ENCODE assay signal across 8 mouse cellular contexts in the genomic region with DNA sequence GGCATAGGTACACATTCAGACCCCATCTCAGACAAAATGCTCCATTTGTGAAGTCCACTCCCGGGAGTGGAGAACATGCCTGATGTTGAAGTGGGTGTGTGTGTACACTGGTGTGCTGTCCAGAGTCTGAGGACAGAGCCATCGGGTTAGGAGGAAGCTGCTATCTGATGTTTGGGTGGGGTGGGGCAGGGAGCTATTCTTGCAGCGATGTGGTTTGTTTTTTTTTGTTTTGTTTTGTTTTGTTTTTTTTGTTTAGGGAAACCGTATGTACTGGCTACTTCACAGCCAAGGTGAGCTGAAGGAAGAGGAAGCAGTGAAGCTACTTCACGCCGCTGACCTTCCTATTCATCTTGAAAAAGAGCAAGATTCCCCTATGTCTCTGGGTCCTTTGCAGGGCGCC. TPM values are rescaled to one million over a fixed set of nuclear protein-coding genes. Genes with fewer than 3 reads are reported as not detected.
DNase-seq lines count a peak whose midpoint lies in the region; ATAC-seq lines count a peak whose summit lies in the region.

No protein-coding gene starts in this region.

- 0 out of 2 replicates have a peak, but pooled peaks cover 3% of the 10 kb centered on the region for H3K36me3 ChIP-seq in forebrain, embryonic 13.5 days (ENCODE audit: poor library complexity, severe bottlenecking)
- no peaks in the 10 kb centered on the region for H3K36me3 ChIP-seq in neural tube, embryonic 13.5 days

- H3K4me3 ChIP-seq in forebrain, embryonic 13.5 days: peak overlapping the region; percentile 69
- H3K4me3 ChIP-seq in neural tube, embryonic 13.5 days: peak overlapping the region; percentile 99

- peak; percentile 14 for DNase-seq in thymus, postnatal 0 days (ENCODE audit: low spot score)
- no peak for DNase-seq in thymus, postnatal 10 days (ENCODE audit: low spot score in 2 of 2)
- DNase-seq in liver: peak; percentile 60
- DNase-seq in ovary, adult 18-20 months (ENCODE audit: low spot score): no peak
- DNase-seq in urinary bladder, postnatal 36 days (ENCODE audit: low spot score in 2 of 2): no peak
- no peak for DNase-seq in spleen, postnatal 4 days (ENCODE audit: low spot score in 2 of 2)

- peak overlapping the region; percentile 92; the same call in 1 of the 2 replicates for H3K27ac ChIP-seq in forebrain, embryonic 13.5 days
- peak overlapping the region; percentile 94 for H3K27ac ChIP-seq in neural tube, embryonic 13.5 days (replicated peaks)

- no peak for ATAC-seq in forebrain, embryonic 13.5 days
- ATAC-seq in neural tube, embryonic 13.5 days (ENCODE audit: low read depth): no peak

- no peaks in the 10 kb centered on the region for H3K27me3 ChIP-seq in forebrain, embryonic 13.5 days
- no peaks in the 10 kb centered on the region for H3K27me3 ChIP-seq in neural tube, embryonic 13.5 days

- peaks cover 29% of the 10 kb centered on the region for H3K4me1 ChIP-seq in forebrain, embryonic 13.5 days
- peaks cover 37% of the 10 kb centered on the region for H3K4me1 ChIP-seq in neural tube, embryonic 13.5 days (replicated peaks)

- H3K9me3 ChIP-seq in forebrain, embryonic 13.5 days (replicated peaks): no peaks in the 10 kb centered on the region
- no peaks in the 10 kb centered on the region for H3K9me3 ChIP-seq in neural tube, embryonic 13.5 days

- peak overlapping the region; percentile 86 for H3K9ac ChIP-seq in forebrain, embryonic 13.5 days
- H3K9ac ChIP-seq in neural tube, embryonic 13.5 days: peak overlapping the region; percentile 98

- H3K4me2 ChIP-seq in forebrain, embryonic 13.5 days: peak overlapping the region; percentile 78
- peak overlapping the region; percentile 82 for H3K4me2 ChIP-seq in neural tube, embryonic 13.5 days

- 10% methylated on average over 7 of the region's 7 CpGs for WGBS in forebrain, embryonic 13.5 days
- WGBS in neural tube, embryonic 13.5 days: 10% methylated on average over 7 of the region's 7 CpGs

RNA-seq across cellular contexts. Expression of gene Stk38, which starts 1.0 kb away (rescaled TPM):
- polyA plus RNA-seq in thymus, postnatal 0 days (2015; fragmentation: Nextera tagmentation; extraction: Ambion mirVana): 95.4 and 121 TPM in 2 replicates
- 128 and 136 TPM in 2 replicates for polyA plus RNA-seq in forebrain, embryonic 13.5 days (2015; fragmentation: Nextera tagmentation; extraction: Ambion mirVana)
- 113 and 116 TPM in 2 replicates for polyA plus RNA-seq in neural tube, embryonic 13.5 days (2015; fragmentation: Nextera tagmentation; extraction: Ambion mirVana)

RNA-seq across cellular contexts. Expression of gene Srsf3, which starts 25.6 kb away (rescaled TPM):
- 723 and 729 TPM in 2 replicates for polyA plus RNA-seq in thymus, postnatal 0 days (2015; fragmentation: Nextera tagmentation; extraction: Ambion mirVana)
- 751 and 753 TPM in 2 replicates for polyA plus RNA-seq in forebrain, embryonic 13.5 days (2015; fragmentation: Nextera tagmentation; extraction: Ambion mirVana)
- polyA plus RNA-seq in neural tube, embryonic 13.5 days (2015; fragmentation: Nextera tagmentation; extraction: Ambion mirVana): 513 and 586 TPM in 2 replicates

RNA-seq across cellular contexts. Expression of gene Kctd20, which starts 55.1 kb away (rescaled TPM):
- polyA plus RNA-seq in thymus, postnatal 0 days (2015; fragmentation: Nextera tagmentation; extraction: Ambion mirVana): 64.7 and 65.8 TPM in 2 replicates
- 107 and 115 TPM in 2 replicates for polyA plus RNA-seq in forebrain, embryonic 13.5 days (2015; fragmentation: Nextera tagmentation; extraction: Ambion mirVana)
- polyA plus RNA-seq in neural tube, embryonic 13.5 days (2015; fragmentation: Nextera tagmentation; extraction: Ambion mirVana): 92.2 and 96.8 TPM in 2 replicates

Comparison
In these comparisons a context has a peak if more than half of its experiments do, and no peak if none do; other contexts are left out.
1. DNase-seq: peak in thymus, postnatal 0 days (single experiment) and liver (single experiment); none in thymus, postnatal 10 days (0 of 2), ovary, adult 18-20 months (single experiment), urinary bladder, postnatal 36 days (0 of 2) and spleen, postnatal 4 days (0 of 2).